Mouse (Mus musculus) spleen, adult 2 months (tissue): ENCODE measurements around the gene Braf. TPM values are rescaled to one million over a fixed set of nuclear protein-coding genes. Genes with fewer than 3 reads are reported as not detected.
A peak's percentile ranks its signal among the peaks of the same experiment; 100 is the strongest.

ENCODE experiments used
- DNase-seq, 2 experiments: peaks; one replicate each; pipeline versions ENCODE4 v3.0.0 to v3.0.0-alpha.2; 2012 to 2021; ENCODE audit warnings: low spot score in 2 of 2, low read depth in 1 of 2
- H3K27ac ChIP-seq: fragments of 200-500 bp; 2 replicates; pipeline ENCODE4 v1.5.1; 2012; ENCODE audit warnings: low read length, inconsistent platforms; ENCODE audit not compliant: insufficient read depth
- H3K27me3 ChIP-seq: fragments of 200-500 bp; 2 replicates; pipeline ENCODE4 v1.6.1; 2012; ENCODE audit warnings: mild to moderate bottlenecking, moderate library complexity, low read length, inconsistent platforms; ENCODE audit not compliant: control insufficient read depth, insufficient read depth
- H3K36me3 ChIP-seq: fragments of 200-500 bp; 2 replicates; pipeline ENCODE4 v1.6.1; 2012; ENCODE audit warnings: mild to moderate bottlenecking, low read length, inconsistent platforms; ENCODE audit not compliant: control insufficient read depth, insufficient read depth
- H3K4me1 ChIP-seq: fragments of 200-500 bp; 2 replicates; pipeline ENCODE4 v1.6.1; 2011; ENCODE audit warnings: inconsistent platforms; ENCODE audit not compliant: control insufficient read depth, insufficient read depth, insufficient read length
- H3K4me3 ChIP-seq: fragments of 200-500 bp; 2 replicates; pipeline ENCODE4 v1.5.1; 2011; ENCODE audit warnings: mild to moderate bottlenecking, inconsistent platforms; ENCODE audit not compliant: insufficient read depth, insufficient read length; ENCODE audit errors: extremely low read depth
- CTCF ChIP-seq: fragments of 200-500 bp; IDR thresholded peaks from 2 replicates; pipeline ENCODE4 v1.5.1; 2011; ENCODE audit warnings: mild to moderate bottlenecking, inconsistent platforms; ENCODE audit not compliant: insufficient read depth, insufficient read length, insufficient replicate concordance; ENCODE audit errors: extremely low read depth
- POLR2A ChIP-seq: fragments of 200-500 bp; IDR thresholded peaks from 2 replicates; pipeline ENCODE4 v1.6.1; 2011; ENCODE audit warnings: low read depth, low read length, inconsistent platforms
- WGBS: fragments of 180-500 bp; shearing (Covaris S2); methylation state at CpG from one replicate; pipeline ENCODE4 v1.1.7; 2018; 5-methylcytosine and 5-hydroxymethylcytosine counted together
- polyA plus RNA-seq: library from polyadenylated mRNA; depleted of rRNA; stranded (reverse); fragments of >200 nt; gene quantifications from 2 replicates; pipeline ENCODE4 v1.2.3, GENCODE M21; 2012

Gene Braf
- polyA plus RNA-seq, 1 experiment: 6.4 TPM

DNA sequence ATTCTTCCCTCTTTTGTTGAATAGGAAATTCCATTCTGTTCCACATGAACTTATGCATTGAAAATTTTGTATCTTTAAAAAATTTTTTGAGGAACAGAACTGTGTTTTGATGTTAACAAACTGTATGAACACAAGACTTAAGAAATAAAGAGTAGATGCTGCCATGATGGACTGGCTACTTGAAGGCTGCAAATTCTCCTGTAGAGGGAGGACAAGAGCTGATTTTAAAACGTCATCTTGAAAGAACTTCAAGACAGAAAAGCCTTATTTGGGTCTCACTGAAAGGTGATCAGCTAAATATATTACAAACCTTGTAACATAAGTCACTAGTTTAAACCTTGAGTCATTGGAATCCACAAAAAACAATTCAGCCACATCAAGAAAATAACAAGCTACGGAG is 115.1 kb downstream of the Braf start:
- Histone ChIP-seq H3K27ac (no peak overlapping the region), H3K4me1 (peaks cover 2% of the 10 kb centered on the region), H3K36me3 (peaks cover 6% of the 10 kb centered on the region), H3K27me3 (no peaks in the 10 kb centered on the region), H3K4me3 (no peak overlapping the region)
- TF ChIP-seq CTCF: no peak
- no peak for TF ChIP-seq POLR2A
- 59% methylated on average over 2 of the region's 2 CpGs for WGBS
- no peak for DNase-seq

DNA sequence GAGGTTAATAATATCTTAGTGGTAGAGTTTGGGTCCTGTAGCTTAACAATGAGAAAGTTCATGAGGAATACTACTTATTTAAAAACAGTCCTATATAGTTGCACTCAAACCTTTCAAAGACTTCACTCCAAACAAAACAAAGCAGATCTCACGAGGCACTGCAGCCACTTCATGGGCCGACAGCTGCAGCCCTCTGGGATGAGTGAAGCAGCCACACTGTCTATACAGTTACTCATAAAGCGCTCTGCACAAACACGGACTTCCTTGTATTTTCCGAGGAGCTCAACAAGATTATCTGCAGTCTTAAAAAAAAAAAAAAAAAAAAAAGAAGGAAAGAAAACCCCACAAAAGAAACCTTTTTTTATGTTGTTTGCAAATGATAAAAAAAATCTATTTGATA is 117.9 kb downstream of the Braf start:
- H3K27me3 ChIP-seq: no peaks in the 10 kb centered on the region
- no peak overlapping the region for H3K27ac ChIP-seq
- peaks cover 2% of the 10 kb centered on the region for H3K4me1 ChIP-seq
- H3K4me3 ChIP-seq: no peak overlapping the region
- WGBS: 83% methylated on average over 5 of the region's 5 CpGs
- H3K36me3 ChIP-seq: peaks cover 8% of the 10 kb centered on the region
- no peak for DNase-seq
- TF ChIP-seq CTCF (no peak), POLR2A (no peak)

DNA sequence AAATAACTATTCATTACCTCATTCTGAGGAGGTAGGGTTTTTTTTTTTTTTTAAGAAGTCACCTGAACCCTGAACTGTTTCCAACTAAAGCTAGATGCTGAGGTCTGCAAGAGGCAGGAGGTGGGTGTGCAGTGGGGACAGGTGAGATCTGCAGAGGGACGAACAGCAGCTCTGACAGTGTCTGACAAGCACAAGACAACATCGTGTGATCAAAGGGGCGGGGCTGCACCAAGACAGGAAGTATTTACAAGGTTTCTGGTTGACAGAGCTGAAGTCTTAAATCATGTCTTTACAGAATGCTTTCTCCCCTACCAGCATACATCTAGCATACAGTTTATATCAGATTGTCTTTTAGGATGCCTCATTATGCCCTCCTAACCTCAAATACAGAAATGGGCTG is 118.4 kb downstream of the Braf start:
- no peak overlapping the region for H3K4me3 ChIP-seq
- peaks cover 2% of the 10 kb centered on the region for H3K4me1 ChIP-seq
- 19% methylated on average over 3 of the region's 3 CpGs for WGBS
- peak; percentile 22 to 38 for DNase-seq
- H3K27ac ChIP-seq: no peak overlapping the region
- peaks cover 11% of the 10 kb centered on the region for H3K36me3 ChIP-seq
- no peaks in the 10 kb centered on the region for H3K27me3 ChIP-seq
- TF ChIP-seq CTCF (no peak), POLR2A (no peak)

DNA sequence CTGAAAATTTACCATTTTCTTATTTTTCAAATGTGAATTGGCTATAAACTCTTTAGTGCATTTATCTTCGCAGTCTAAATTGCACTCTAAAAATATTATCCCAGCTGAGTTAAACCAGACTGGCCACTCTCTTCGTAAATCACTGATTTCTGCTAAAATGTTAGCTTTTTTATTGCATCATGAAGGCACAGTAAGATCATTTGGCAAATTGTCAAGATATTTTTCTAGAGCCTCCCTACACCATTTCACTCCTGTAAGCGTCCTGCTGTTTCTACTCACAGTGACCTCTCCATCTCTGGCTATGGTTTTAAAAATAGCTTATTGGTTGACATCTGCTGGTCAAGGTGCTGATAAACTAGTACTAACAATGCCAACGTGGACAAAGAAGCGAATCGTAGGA is 119.2 kb downstream of the Braf start:
- 88% methylated on average over 6 of the region's 6 CpGs for WGBS
- Histone ChIP-seq H3K4me3 (no peak overlapping the region), H3K4me1 (peaks cover 2% of the 10 kb centered on the region), H3K27me3 (no peaks in the 10 kb centered on the region), H3K27ac (no peak overlapping the region), H3K36me3 (peaks cover 10% of the 10 kb centered on the region)
- no peak for DNase-seq
- TF ChIP-seq CTCF (no peak), POLR2A (no peak)

DNA sequence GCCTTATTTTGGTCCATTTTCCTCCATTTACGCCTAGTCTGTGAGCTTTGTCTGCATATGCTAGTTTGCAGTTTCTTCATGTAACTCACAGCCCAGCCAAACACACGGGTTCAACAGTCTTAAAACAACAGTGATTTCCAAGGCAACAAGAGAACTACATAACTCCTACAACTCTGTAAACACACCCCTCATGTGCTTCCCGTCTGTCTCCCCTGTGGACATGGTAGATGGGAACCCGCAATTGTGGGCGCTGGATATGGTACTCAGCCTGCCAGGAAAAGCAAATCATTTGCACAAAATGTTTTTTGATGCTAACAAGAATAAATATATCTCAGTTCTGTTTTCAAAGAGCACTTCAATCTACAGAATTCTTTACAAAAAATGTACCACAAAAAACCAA is 120.7 kb downstream of the Braf start:
- Histone ChIP-seq H3K4me1 (peaks cover 2% of the 10 kb centered on the region), H3K4me3 (no peak overlapping the region), H3K27me3 (no peaks in the 10 kb centered on the region), H3K27ac (no peak overlapping the region), H3K36me3 (peaks cover 17% of the 10 kb centered on the region)
- no peak for DNase-seq
- TF ChIP-seq POLR2A: no peak
- no peak for TF ChIP-seq CTCF
- WGBS: 95% methylated on average over 5 of the region's 5 CpGs

DNA sequence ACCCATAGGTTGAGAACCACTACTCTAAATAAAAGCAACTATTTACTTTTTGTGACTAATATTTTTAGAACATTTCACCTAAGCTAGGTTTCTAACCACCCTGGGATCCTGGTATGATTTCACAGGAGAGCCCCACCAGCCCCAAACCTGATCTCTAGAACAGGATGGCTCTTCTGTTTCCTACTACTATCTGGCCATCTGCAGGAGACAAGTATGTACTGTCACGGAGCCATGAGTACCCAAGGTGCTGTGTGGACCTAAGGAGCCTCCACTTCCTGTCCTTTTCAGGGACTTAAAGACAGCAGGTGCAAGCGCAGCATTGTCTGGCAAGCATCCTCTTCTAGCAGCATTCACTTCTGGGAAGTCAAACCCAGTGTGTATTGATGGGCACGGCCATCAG is 123.4 kb downstream of the Braf start:
- peaks cover 2% of the 10 kb centered on the region for H3K4me1 ChIP-seq
- no peak overlapping the region for H3K27ac ChIP-seq
- no peak overlapping the region for H3K4me3 ChIP-seq
- no peaks in the 10 kb centered on the region for H3K27me3 ChIP-seq
- peaks cover 28% of the 10 kb centered on the region for H3K36me3 ChIP-seq
- WGBS: 47% methylated on average over 3 of the region's 3 CpGs
- TF ChIP-seq CTCF (no peak), POLR2A (no peak)
- no peak for DNase-seq

DNA sequence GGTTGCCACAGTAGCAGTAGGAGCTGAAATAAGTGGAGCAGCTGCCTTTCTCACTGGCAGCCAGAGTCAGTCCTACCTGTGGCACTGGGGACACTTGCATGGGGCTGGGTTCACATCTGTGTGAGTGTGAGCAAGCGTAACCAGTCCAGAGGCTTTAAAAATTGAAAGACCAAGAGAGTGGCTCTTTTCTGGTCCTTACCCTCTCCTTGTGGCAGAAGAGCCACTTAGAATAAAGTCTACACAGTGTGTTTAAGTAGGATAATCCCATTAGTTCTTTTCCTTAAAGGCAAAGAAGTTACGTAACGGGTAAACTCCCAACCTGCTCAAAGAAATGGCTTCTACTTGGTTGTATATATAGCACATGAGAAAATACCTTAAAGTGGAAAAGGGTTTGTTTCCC is 124.4 kb downstream of the Braf start:
- peaks cover 28% of the 10 kb centered on the region for H3K36me3 ChIP-seq
- DNase-seq: no peak
- no peak overlapping the region for H3K27ac ChIP-seq
- no peaks in the 10 kb centered on the region for H3K4me1 ChIP-seq
- 94% methylated on average over 3 of the region's 3 CpGs for WGBS
- H3K27me3 ChIP-seq: no peaks in the 10 kb centered on the region
- H3K4me3 ChIP-seq: no peak overlapping the region
- TF ChIP-seq POLR2A: no peak
- TF ChIP-seq CTCF: no peak
